Mouse (Mus musculus) left cerebral cortex, postnatal 10 days (tissue): ENCODE measurements around the gene Pzp. TPM values are rescaled to one million over a fixed set of nuclear protein-coding genes. Genes with fewer than 3 reads are reported as not detected.

Experiments used
- DNase-seq, 2 experiments: peaks; one replicate each; pipeline ENCODE4 v3.0.0; 2021 to 2022; ENCODE audit warnings: low spot score in 2 of 2, mixed read lengths in 1 of 2; ENCODE audit errors: extremely low spot score in 1 of 2
- intact Hi-C: fragments of 180-260 bp; cut with DNase I; formaldehyde crosslinking; loops from one replicate; pipeline ENCODE4 v1.15.1; 2025
- total RNA-seq, 2 experiments: library from RNA; stranded (reverse); gene quantifications; 2 replicates each; pipeline ENCODE4 v1.2.3; 2021

Gene Pzp
- total RNA-seq, 2 experiments from 2014 or later = 0.15 to 0.73 TPM

- intact Hi-C loops = no loop called here
These were observed 87.6 kb downstream of the Pzp start for GRCm38 (mm10) chr6:128438871-128439341.

GRCm38 (mm10) chr6:128438317-128438870, 88.1 kb downstream of the Pzp start, which contains the start of gene Fkbp4:
Fkbp4 (minus strand) TSS chr6:128438677.
- intact Hi-C loops = no loop called here
- peak; percentile 88 to 97 for DNase-seq

More at GRCm38 (mm10) chr6:128438871-128439341, 87.6 kb downstream of the Pzp start:
- peak in 1 of 2 experiments; percentile 45 for DNase-seq

- DNase-seq = peak; percentile 34 to 77
- intact Hi-C loops = no loop called here
These were observed 88.7 kb downstream of the Pzp start for GRCm38 (mm10) chr6:128437731-128438316.

GRCm38 (mm10) chr6:128437288-128437687, 89.2 kb downstream of the Pzp start:
- intact Hi-C loops = no loop called here
- DNase-seq = no peak

GRCm38 (mm10) chr6:128436356-128437005, 90.0 kb downstream of the Pzp start:
- intact Hi-C loops = no loop called here
- DNase-seq = no peak

GRCm38 (mm10) chr6:128435474-128435873, 91.0 kb downstream of the Pzp start:
- DNase-seq = peak in 1 of 2 experiments; percentile 83
- intact Hi-C loops = no loop called here

Other genes with a start within 250 kb of the Pzp start
- gene Tead4, start 225.9 kb downstream of the Pzp start, total RNA-seq = 1 to 10 TPM in 1 of 2 experiments, under 1 TPM in 1; 0.85 to 1.1 TPM
- gene Tulp3, start 170.9 kb downstream of the Pzp start, total RNA-seq = 10 to 100 TPM; 16.9 to 17.6 TPM
- 10 to 100 TPM; 19.8 to 21.5 TPM for gene Rhno1, start 163.8 kb downstream of the Pzp start, total RNA-seq
- gene Foxm1, start 163.8 kb downstream of the Pzp start, total RNA-seq = 1 to 10 TPM; 4.5 to 4.8 TPM
- gene Tex52, start 151.3 kb downstream of the Pzp start, total RNA-seq = not detected
- not detected for gene Gm44596, start 151.2 kb downstream of the Pzp start, total RNA-seq
- gene Nrip2, start 127.4 kb downstream of the Pzp start, total RNA-seq = 1 to 10 TPM; 5.3 to 5.8 TPM
- gene Itfg2, start 101.8 kb downstream of the Pzp start, total RNA-seq = 10 to 100 TPM; 21.6 to 30.8 TPM
- gene Fkbp4, start 88.0 kb downstream of the Pzp start, total RNA-seq = 100 to 1,000 TPM; 130 to 131 TPM
- gene A2ml1, start 54.9 kb upstream of the Pzp start, total RNA-seq = 10 to 100 TPM; 16.1 to 17.9 TPM
- not detected for gene Klrb1a, start 96.8 kb upstream of the Pzp start, total RNA-seq
- gene Clec2h, start 135.7 kb upstream of the Pzp start, total RNA-seq = under 1 TPM in 1 of 2 experiments, not detected in 1; 0.19 TPM
- gene Klrb1, start 196.3 kb upstream of the Pzp start, total RNA-seq = 1 to 10 TPM in 1 of 2 experiments, under 1 TPM in 1; 0.90 to 1.7 TPM